Comparison of ENCODE assay signal across 26 mouse cellular contexts in genomic region chr5:73694254-73695015, GRCm38 (mm10). TPM values are rescaled to one million over a fixed set of nuclear protein-coding genes. Genes with fewer than 3 reads are reported as not detected.
A peak's percentile ranks its signal among the peaks of the same experiment; 100 is the strongest.
DNase-seq lines count a peak whose midpoint lies in the region; ATAC-seq and TF ChIP-seq lines count a peak whose summit lies in the region.
"Had no signal": no experiment of that assay in that cellular context is flagged by ENCODE, and none has a peak within 500 bp of the region (broad histone marks: within the 10 kb centered on the region; RNA-seq: fewer than 3 reads in every experiment).

No protein-coding gene starts in this region.

- WGBS in embryonic facial prominence, embryonic 15.5 days: 26% methylated on average over 4 of the region's 4 CpGs
- 22% methylated on average over 4 of the region's 4 CpGs for WGBS in limb, embryonic 11.5 days
- 66% methylated on average over 4 of the region's 4 CpGs for WGBS in liver, postnatal 0 days (ENCODE audit: insufficient replicate concordance)

- peak overlapping the region; percentile 52 for H3K27ac ChIP-seq in embryonic facial prominence, embryonic 15.5 days (replicated peaks)
- peak overlapping the region; percentile 73 for H3K27ac ChIP-seq in limb, embryonic 11.5 days (replicated peaks; ENCODE audit: low read depth, low read length)
- no peak overlapping the region for H3K27ac ChIP-seq in liver, postnatal 0 days (ENCODE audit: low read depth)
- H3K27ac ChIP-seq: heart, embryonic 10.5 days; liver, embryonic 13.5 days had no signal

- no peaks in the 10 kb centered on the region for H3K27me3 ChIP-seq in embryonic facial prominence, embryonic 15.5 days
- H3K27me3 ChIP-seq in limb, embryonic 11.5 days (ENCODE audit: control insufficient read depth, insufficient read depth, low read length): no peaks in the 10 kb centered on the region
- H3K27me3 ChIP-seq in liver, postnatal 0 days (ENCODE audit: insufficient read depth, low read length): no peaks in the 10 kb centered on the region
- H3K27me3 ChIP-seq: CH12.LX; liver, embryonic 13.5 days had no signal

- 0 out of 2 replicates have a peak, but pooled peaks cover 14% of the 10 kb centered on the region for H3K4me1 ChIP-seq in embryonic facial prominence, embryonic 15.5 days
- H3K4me1 ChIP-seq in limb, embryonic 11.5 days (ENCODE audit: control insufficient read depth, insufficient read depth, low read length): peaks cover 10% of the 10 kb centered on the region
- peaks cover 3% of the 10 kb centered on the region; the same call in 1 of the 2 replicates for H3K4me1 ChIP-seq in liver, postnatal 0 days (ENCODE audit: insufficient read depth)
- H3K4me1 ChIP-seq: liver, embryonic 13.5 days; megakaryocyte, embryonic 14.5 days had no signal

- no peaks in the 10 kb centered on the region for H3K36me3 ChIP-seq in embryonic facial prominence, embryonic 15.5 days
- H3K36me3 ChIP-seq in limb, embryonic 11.5 days (ENCODE audit: control insufficient read depth, insufficient read depth, low read length): no peaks in the 10 kb centered on the region
- H3K36me3 ChIP-seq in liver, postnatal 0 days (replicated peaks; ENCODE audit: insufficient read depth, low read length): no peaks in the 10 kb centered on the region
- H3K36me3 ChIP-seq: G1E; heart, embryonic 10.5 days; liver, embryonic 13.5 days had no signal

- TF ChIP-seq CTCF in liver, postnatal 0 days (IDR thresholded peaks at IDR 0.05; ENCODE audit: low read depth): no peak

- H3K4me2 ChIP-seq in embryonic facial prominence, embryonic 15.5 days (replicated peaks): no peak overlapping the region
- H3K4me2 ChIP-seq in limb, embryonic 11.5 days (ENCODE audit: low read depth, severe bottlenecking): no peak overlapping the region
- no peak overlapping the region for H3K4me2 ChIP-seq in liver, postnatal 0 days (ENCODE audit: low read depth, low read length)
- H3K4me2 ChIP-seq: liver, embryonic 13.5 days; lung, embryonic 14.5 days had no signal

- no peaks in the 10 kb centered on the region for H3K9me3 ChIP-seq in embryonic facial prominence, embryonic 15.5 days (replicated peaks)
- no peaks in the 10 kb centered on the region for H3K9me3 ChIP-seq in limb, embryonic 11.5 days (ENCODE audit: control insufficient read depth, low read length)
- H3K9me3 ChIP-seq in liver, postnatal 0 days (ENCODE audit: low read length): no peaks in the 10 kb centered on the region
- H3K9me3 ChIP-seq: G1E; heart, embryonic 10.5 days; liver, embryonic 13.5 days had no signal

- DNase-seq in Muller cell, postnatal 12 days (ENCODE audit: inconsistent ontology term): peak; percentile 57
- DNase-seq in embryo, embryonic 11 days: peak; percentile 59
- peak; percentile 67 for DNase-seq in limb, embryonic 11.5 days (ENCODE audit: low spot score)
- no peak for DNase-seq in urinary bladder, postnatal 10 days (ENCODE audit: low spot score)
- no peak for DNase-seq in liver, postnatal 0 days
- DNase-seq: adrenal gland, adult 2 months; B cell, adult 2 months; cerebellum, adult 18-20 months; cerebellum, postnatal 14 days; forebrain, postnatal 0 days; gastrocnemius, postnatal 36 days; kidney, postnatal 36 days; liver, embryonic 13.5 days; thymus, postnatal 25 days had no signal

- no peak overlapping the region for H3K4me3 ChIP-seq in embryonic facial prominence, embryonic 15.5 days (replicated peaks)
- H3K4me3 ChIP-seq in limb, embryonic 11.5 days (ENCODE audit: low read depth, low read length): no peak overlapping the region
- no peak overlapping the region for H3K4me3 ChIP-seq in liver, postnatal 0 days (ENCODE audit: low read depth, low read length)
- H3K4me3 ChIP-seq: heart, embryonic 10.5 days; liver, embryonic 13.5 days; megakaryocyte, embryonic 14.5 days had no signal

- TF ChIP-seq EP300 in liver, postnatal 0 days (IDR thresholded peaks at IDR 0.05; ENCODE audit: low read depth): no peak

- H3K9ac ChIP-seq in embryonic facial prominence, embryonic 15.5 days: no peak overlapping the region
- H3K9ac ChIP-seq in limb, embryonic 11.5 days (ENCODE audit: low read length): no peak overlapping the region
- H3K9ac ChIP-seq in liver, postnatal 0 days (replicated peaks): no peak overlapping the region
- H3K9ac ChIP-seq: forebrain, postnatal 0 days; liver, embryonic 13.5 days; lung, embryonic 14.5 days had no signal

- peak; percentile 47; the same call in 1 of the 2 replicates for ATAC-seq in embryonic facial prominence, embryonic 15.5 days (ENCODE audit: insufficient number of reproducible peaks, low FRiP score, low TSS enrichment, low read depth)
- peak; percentile 86; the same call in 1 of the 2 replicates for ATAC-seq in limb, embryonic 11.5 days (ENCODE audit: insufficient number of reproducible peaks, low FRiP score, low TSS enrichment, low read depth)
- ATAC-seq in monocyte, adult 5-6 weeks (replicated peaks; ENCODE audit: insufficient number of reproducible peaks, low FRiP score, low TSS enrichment, poor library complexity, severe bottlenecking): no peak
- no peak for ATAC-seq in liver, postnatal 0 days
- ATAC-seq: forebrain, postnatal 0 days; hindbrain, embryonic 16.5 days; intestine, embryonic 16.5 days; midbrain, embryonic 16.5 days had no signal

RNA-seq across cellular contexts. Expression of gene Spata18, which starts 43.3 kb away (rescaled TPM):
- 3.6 and 8.1 TPM in 2 replicates for polyA plus RNA-seq in embryonic facial prominence, embryonic 15.5 days (2015; fragmentation: Nextera tagmentation; extraction: Ambion mirVana)
- 2.6 and 2.9 TPM in 2 replicates for polyA plus RNA-seq in limb, embryonic 11.5 days (2014; fragmentation: Nextera tagmentation; extraction: Ambion mirVana)
- 0.53 to 0.67 TPM in 2 of 3 replicates, not detected in the other for total RNA-seq in monocyte, adult 5-6 weeks (2017)
- polyA plus RNA-seq in liver, postnatal 0 days (2015; fragmentation: Nextera tagmentation; extraction: Ambion mirVana): not detected in 2 replicates
- total RNA-seq: adrenal gland, adult 2 months; CH12.LX; G1E; gastrocnemius, postnatal 36 days; hematopoietic stem cell, adult 5-6 weeks had no signal
- polyA plus RNA-seq: adrenal gland, adult 2 months; G1E; heart, embryonic 10.5 days; liver, embryonic 13.5 days; spleen, adult 2 months had no signal

RNA-seq across cellular contexts. Expression of gene Sgcb, which starts 46.8 kb away (rescaled TPM):
- polyA plus RNA-seq in embryonic facial prominence, embryonic 15.5 days (2015; fragmentation: Nextera tagmentation; extraction: Ambion mirVana): 39.8 and 44.1 TPM in 2 replicates
- 29.1 and 30.0 TPM in 2 replicates for polyA plus RNA-seq in limb, embryonic 11.5 days (2014; fragmentation: Nextera tagmentation; extraction: Ambion mirVana)
- 0.67 to 3.4 TPM (median 2.3 TPM) in 3 replicates for total RNA-seq in monocyte, adult 5-6 weeks (2017)
- 2.1 and 2.3 TPM in 2 replicates for polyA plus RNA-seq in liver, postnatal 0 days (2015; fragmentation: Nextera tagmentation; extraction: Ambion mirVana)

Comparison
In these comparisons a context has a peak if more than half of its experiments do, and no peak if none do; other contexts are left out.
1. DNase-seq: peak in Muller cell, postnatal 12 days (single experiment), embryo, embryonic 11 days (single experiment) and limb, embryonic 11.5 days (single experiment); none in urinary bladder, postnatal 10 days (single experiment) and liver, postnatal 0 days (single experiment).
2. ATAC-seq: peak in embryonic facial prominence, embryonic 15.5 days (single experiment) and limb, embryonic 11.5 days (single experiment); none in monocyte, adult 5-6 weeks (single experiment) and liver, postnatal 0 days (single experiment).